8 mouse cellular contexts compared by ENCODE assay signal in the genomic region with DNA sequence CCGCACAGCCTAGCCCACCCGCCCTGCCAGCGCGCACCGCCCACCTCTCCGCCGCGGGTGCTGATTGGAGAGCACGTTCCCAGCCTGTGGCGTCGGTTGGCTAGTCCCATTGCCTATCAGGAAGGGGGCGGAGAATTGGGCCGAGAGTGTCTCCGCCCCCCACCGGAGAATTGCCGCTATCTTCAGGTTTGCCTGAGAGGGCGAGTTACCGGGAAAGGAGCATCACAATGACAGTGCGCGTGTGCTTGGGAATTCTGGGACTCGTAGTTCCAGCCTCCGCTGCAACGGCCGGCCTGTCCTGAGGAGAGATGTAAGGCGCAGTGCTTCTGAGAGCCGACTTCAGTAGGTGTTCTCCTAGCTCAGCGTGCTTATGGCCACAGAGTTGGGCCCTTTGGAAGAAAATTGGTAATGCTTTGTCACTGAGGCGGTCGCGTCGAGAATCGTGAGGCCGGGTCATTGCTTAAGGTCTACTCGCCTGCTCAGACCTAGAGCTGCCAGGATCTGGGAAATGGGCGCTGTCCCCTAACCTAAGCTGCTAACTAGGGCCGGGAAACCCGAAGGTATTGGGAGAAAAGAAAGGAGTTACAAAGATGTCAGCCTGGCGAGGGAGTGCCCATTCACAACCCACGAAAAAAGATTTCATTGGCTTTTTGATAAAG. TPM values are rescaled to one million over a fixed set of nuclear protein-coding genes. Genes with fewer than 3 reads are reported as not detected.
DNase-seq lines count a peak whose midpoint lies in the region; ATAC-seq and TF ChIP-seq lines count a peak whose summit lies in the region.

A gene (minus strand): TSS at position 181 of the 659 bp plus-strand sequence.

- peak; percentile 16; the same call in 1 of the 2 replicates for TF ChIP-seq CTCF in gastrocnemius, adult 2 months (IDR thresholded peaks at IDR 0.05)
- peak; percentile 52 for TF ChIP-seq CTCF in hindbrain, postnatal 0 days (IDR thresholded peaks at IDR 0.05; ENCODE audit: low read depth)
- TF ChIP-seq CTCF in left cerebral cortex, adult 2 months (IDR thresholded peaks at IDR 0.05), result peak; percentile 9

- H3K4me2 ChIP-seq in hindbrain, postnatal 0 days (ENCODE audit: low read depth, low read length), result peak within 1 kb of the TSS; percentile 66

- H3K9me3 ChIP-seq in hindbrain, postnatal 0 days (ENCODE audit: low read length), result no peaks in the 10 kb centered on the region

- peak within 1 kb of the TSS; percentile 89 for H3K27ac ChIP-seq in gastrocnemius, adult 2 months
- H3K27ac ChIP-seq in hindbrain, postnatal 0 days, result peak within 1 kb of the TSS; percentile 89
- peak within 1 kb of the TSS; percentile 86 for H3K27ac ChIP-seq in left cerebral cortex, adult 2 months

- no peaks in the 10 kb centered on the region for H3K36me3 ChIP-seq in hindbrain, postnatal 0 days (ENCODE audit: insufficient read depth, low read length)

- peak within 1 kb of the TSS; percentile 77 for H3K9ac ChIP-seq in hindbrain, postnatal 0 days (replicated peaks; ENCODE audit: low read length)

- ATAC-seq in common myeloid progenitor, adult 5-6 weeks (replicated peaks; ENCODE audit: low read depth, poor library complexity, severe bottlenecking), result peak; percentile 99
- peak; percentile 100 for ATAC-seq in hindbrain, postnatal 0 days
- ATAC-seq in megakaryocyte, adult 5-6 weeks (ENCODE audit: poor library complexity, severe bottlenecking), result peak; percentile 99

- H3K27me3 ChIP-seq in hindbrain, postnatal 0 days (ENCODE audit: insufficient read depth, low read length), result no peaks in the 10 kb centered on the region

- WGBS in hindbrain, postnatal 0 days, result under 1% methylated on average over 39 of the region's 39 CpGs

- H3K4me1 ChIP-seq in hindbrain, postnatal 0 days (ENCODE audit: insufficient read depth, low read length), result peaks cover 6% of the 10 kb centered on the region; the same call in 1 of the 2 replicates

- peak within 1 kb of the TSS; percentile 99 for H3K4me3 ChIP-seq in gastrocnemius, adult 2 months
- peak within 1 kb of the TSS; percentile 97 for H3K4me3 ChIP-seq in hindbrain, postnatal 0 days (ENCODE audit: low read length)
- peak within 1 kb of the TSS; percentile 76 for H3K4me3 ChIP-seq in left cerebral cortex, adult 2 months

- DNase-seq in ZHBTc4 (ENCODE audit: low read depth, low spot score), result peak; percentile 99
- DNase-seq in gastrocnemius, adult 2 months, result peak; percentile 99
- peak; percentile 99 for DNase-seq in hindbrain, postnatal 0 days (ENCODE audit: low spot score)
- DNase-seq in left cerebral cortex, adult 2 months (ENCODE audit: extremely low spot score in 1 of 2, low spot score in 2 of 2), result peak; percentile 99
- DNase-seq in right cerebral cortex, adult 2 months (ENCODE audit: low spot score in 2 of 2), result peak; percentile 98 to 100
- DNase-seq in urinary bladder, postnatal 14 days (ENCODE audit: low spot score), result peak; percentile 96

- intact Hi-C loops in gastrocnemius, adult 2 months (cut with DNase I), result no loop called here
- intact Hi-C loops in left cerebral cortex, adult 2 months (cut with DNase I), result no loop called here

RNA-seq across cellular contexts. Expression of the gene that starts here (rescaled TPM):
- total RNA-seq in common myeloid progenitor, adult 5-6 weeks (2017), result 5.5 and 6.4 TPM in 2 replicates
- 1 to 10 TPM; 7.6 to 9.2 TPM for total RNA-seq in gastrocnemius, adult 2 months (2021)
- total RNA-seq in hindbrain, postnatal 0 days (2014; rRNA removed), result 60.1 and 63.7 TPM in 2 replicates
- 9.2 and 9.3 TPM in 2 replicates for polyA plus RNA-seq in hindbrain, postnatal 0 days (2015; fragmentation: Nextera tagmentation; extraction: Ambion mirVana)
- 100 to 1,000 TPM in 1 of 2 experiments, 10 to 100 TPM in 1; 97.7 to 101 TPM for total RNA-seq in left cerebral cortex, adult 2 months (2021)
- total RNA-seq in megakaryocyte, adult 5-6 weeks (2015), result 3.3 and 5.2 TPM in 2 replicates
- total RNA-seq in megakaryocyte, adult 5-6 weeks (2017), result 3.9 and 5.0 TPM in 2 replicates

Comparison
In these comparisons a context has a peak if more than half of its experiments do, and no peak if none do; other contexts are left out.
1. Peak in every context shown above with its lines: DNase-seq, ATAC-seq, H3K4me3 ChIP-seq and H3K27ac ChIP-seq.